9 mouse cellular contexts compared by ENCODE assay signal in the genomic region with DNA sequence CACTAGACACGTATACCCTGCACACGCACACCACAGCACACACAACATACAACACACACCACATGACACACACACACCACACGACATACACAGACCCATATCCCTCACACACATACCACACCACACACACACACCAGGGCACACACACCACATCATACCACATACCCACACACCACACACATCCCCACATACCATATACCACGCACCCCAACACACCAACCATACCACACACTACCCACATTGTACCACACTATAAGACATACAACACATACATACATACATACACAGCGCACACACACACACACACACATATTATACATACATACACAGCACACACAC.
DNase-seq lines count a peak whose midpoint lies in the region; ATAC-seq and TF ChIP-seq lines count a peak whose summit lies in the region.
"Had no signal": no experiment of that assay in that cellular context is flagged by ENCODE, and none has a peak within 500 bp of the region (broad histone marks: within the 10 kb centered on the region; RNA-seq: fewer than 3 reads in every experiment).

No protein-coding gene starts in this region.

- DNase-seq in cerebellum, adult 2 months, result no peak
- DNase-seq in cerebellum, adult 11 months, result no peak
- no peak for DNase-seq in layer of hippocampus, adult 2 months (ENCODE audit: low spot score in 2 of 2)
- DNase-seq in layer of hippocampus, postnatal 10 days (ENCODE audit: low spot score in 2 of 2), result no peak
- no peak for DNase-seq in liver, embryonic 13.5 days
- DNase-seq in frontal cortex, adult 2 months (ENCODE audit: extremely low spot score in 1 of 2, low spot score in 1 of 2), result no peak
- DNase-seq in cerebellum, adult 9-11 months, result no peak

- ATAC-seq in embryonic facial prominence, embryonic 13.5 days (ENCODE audit: insufficient number of reproducible peaks, insufficient read depth, low FRiP score, low TSS enrichment, low read depth), result no peak
- ATAC-seq in liver, embryonic 13.5 days (ENCODE audit: low read depth), result peak; percentile 27; the same call in 1 of the 2 replicates

- no peaks in the 10 kb centered on the region for H3K36me3 ChIP-seq in embryonic facial prominence, embryonic 13.5 days
- H3K36me3 ChIP-seq in liver, embryonic 13.5 days, result no peaks in the 10 kb centered on the region
- H3K36me3 ChIP-seq: neural tube, embryonic 12.5 days had no signal

- H3K4me3 ChIP-seq in cerebellum, adult 2 months (replicated peaks; ENCODE audit: insufficient read depth, low read depth, low read length), result peak overlapping the region; percentile 20
- no peak overlapping the region for H3K4me3 ChIP-seq in layer of hippocampus, adult 2 months
- H3K4me3 ChIP-seq in embryonic facial prominence, embryonic 13.5 days, result no peak overlapping the region
- no peak overlapping the region for H3K4me3 ChIP-seq in liver, embryonic 13.5 days (replicated peaks)
- H3K4me3 ChIP-seq: neural tube, embryonic 12.5 days had no signal

- TF ChIP-seq POLR2A in cerebellum, adult 2 months (IDR thresholded peaks at IDR 0.05; ENCODE audit: borderline replicate concordance, insufficient read depth, low read length), result no peak

- no peaks in the 10 kb centered on the region for H3K9me3 ChIP-seq in embryonic facial prominence, embryonic 13.5 days
- no peaks in the 10 kb centered on the region for H3K9me3 ChIP-seq in liver, embryonic 13.5 days (replicated peaks)
- H3K9me3 ChIP-seq: neural tube, embryonic 12.5 days had no signal

- peaks cover 35% of the 10 kb centered on the region for H3K4me1 ChIP-seq in cerebellum, adult 2 months (ENCODE audit: control insufficient read depth, insufficient read depth, low read length)
- H3K4me1 ChIP-seq in embryonic facial prominence, embryonic 13.5 days, result peaks cover 13% of the 10 kb centered on the region
- peaks cover 12% of the 10 kb centered on the region for H3K4me1 ChIP-seq in liver, embryonic 13.5 days (replicated peaks)
- H3K4me1 ChIP-seq: neural tube, embryonic 12.5 days had no signal

- H3K4me2 ChIP-seq in embryonic facial prominence, embryonic 13.5 days, result no peak overlapping the region
- 0 out of 2 replicates have a peak overlapping the region, but pooled peaks have one; percentile 11 for H3K4me2 ChIP-seq in liver, embryonic 13.5 days
- H3K4me2 ChIP-seq: neural tube, embryonic 12.5 days had no signal

- TF ChIP-seq CTCF in cerebellum, adult 2 months (IDR thresholded peaks at IDR 0.05; ENCODE audit: borderline replicate concordance, insufficient read depth, low read depth, low read length), result no peak
- no peak for TF ChIP-seq CTCF in layer of hippocampus, adult 2 months (conservative IDR thresholded peaks at IDR 0.05)

- H3K27me3 ChIP-seq in cerebellum, adult 2 months (ENCODE audit: control insufficient read depth, insufficient read depth, low read length), result no peaks in the 10 kb centered on the region
- no peaks in the 10 kb centered on the region for H3K27me3 ChIP-seq in embryonic facial prominence, embryonic 13.5 days
- H3K27me3 ChIP-seq in liver, embryonic 13.5 days, result no peaks in the 10 kb centered on the region
- H3K27me3 ChIP-seq: neural tube, embryonic 12.5 days had no signal

- H3K9ac ChIP-seq in embryonic facial prominence, embryonic 13.5 days, result no peak overlapping the region
- H3K9ac ChIP-seq in liver, embryonic 13.5 days, result no peak overlapping the region
- H3K9ac ChIP-seq: neural tube, embryonic 12.5 days had no signal

- 54% methylated on average over 5 of the region's 5 CpGs for WGBS in cerebellum, adult 2 months
- 82% methylated on average over 5 of the region's 5 CpGs for WGBS in embryonic facial prominence, embryonic 13.5 days
- WGBS in liver, embryonic 13.5 days (ENCODE audit: insufficient replicate concordance), result 78% methylated on average over 5 of the region's 5 CpGs

- peak overlapping the region; percentile 80; the same call in 1 of the 2 replicates for H3K27ac ChIP-seq in cerebellum, adult 2 months (ENCODE audit: insufficient read depth, low read length)
- H3K27ac ChIP-seq in layer of hippocampus, adult 2 months, result peak overlapping the region; percentile 85
- H3K27ac ChIP-seq in embryonic facial prominence, embryonic 13.5 days, result peak overlapping the region; percentile 51; the same call in 1 of the 2 replicates
- no peak overlapping the region for H3K27ac ChIP-seq in liver, embryonic 13.5 days
- H3K27ac ChIP-seq: neural tube, embryonic 12.5 days had no signal
